Mouse (Mus musculus) megakaryocyte, embryonic 14.5 days (primary cell): ENCODE data around the gene Rasgrp4. TPM values are rescaled to one million over a fixed set of nuclear protein-coding genes. Genes with fewer than 3 reads are reported as not detected.
"Not testable (repeated sequence)": the region's sequence is repeated elsewhere in the genome, so short reads cannot be mapped to it uniquely, and the experiment has no call there.

Experiments used
- H3K27me3 ChIP-seq: replicated peaks from 2 replicates; pipeline ENCODE3; 2012; ENCODE audit warnings: inconsistent platforms
- H3K36me3 ChIP-seq: replicated peaks from 2 replicates; pipeline ENCODE3; 2012; ENCODE audit warnings: low read length, inconsistent platforms, mixed read lengths
- H3K4me1 ChIP-seq: 2 replicates; pipeline ENCODE4 v1.6.1; 2012; ENCODE audit warnings: inconsistent platforms
- H3K4me3 ChIP-seq: replicated peaks from 2 replicates; pipeline ENCODE3; 2012; ENCODE audit warnings: moderate library complexity, mild to moderate bottlenecking, inconsistent platforms
- H3K9me3 ChIP-seq: 2 replicates; pipeline ENCODE4 v1.6.1; 2012; ENCODE audit warnings: inconsistent platforms
- FLI1 ChIP-seq: IDR thresholded peaks from 2 replicates; pipeline ENCODE4 v1.6.1; 2012; ENCODE audit warnings: low read length, inconsistent platforms, mixed read lengths
- GATA1 ChIP-seq: IDR thresholded peaks from 3 replicates; pipeline ENCODE4 v1.6.1; 2012; ENCODE audit warnings: mixed read lengths, low read length, inconsistent platforms, borderline replicate concordance
- polyA plus RNA-seq: library from polyadenylated mRNA; stranded (reverse); fragments of >175 nt; gene quantifications from 2 replicates; pipeline ENCODE4 v1.2.3, GENCODE M21; 2012; ENCODE audit warnings: low replicate concordance; ENCODE audit not compliant: insufficient read depth

Gene Rasgrp4
- polyA plus RNA-seq, 1 experiment = 1.9 TPM

DNA sequence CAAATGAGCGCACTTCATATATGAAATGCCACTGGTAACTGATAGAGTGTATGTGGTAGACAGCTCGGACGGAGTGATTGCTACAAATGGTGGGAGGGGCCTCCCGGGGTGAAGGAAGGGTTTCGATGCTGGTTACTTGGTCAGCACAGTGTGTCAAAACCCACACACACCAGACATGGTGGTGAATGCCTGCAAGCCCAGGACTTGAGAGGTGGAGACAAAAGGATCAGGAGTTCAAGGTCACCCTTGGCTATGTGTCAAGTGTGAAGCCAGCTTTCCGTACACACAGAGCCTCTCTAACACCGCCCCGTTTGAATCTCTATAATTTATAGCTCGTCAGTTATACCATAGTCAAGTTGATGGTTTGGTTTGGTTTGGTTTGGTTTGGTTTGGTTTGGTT is 11.8 kb upstream of the Rasgrp4 start:
- TF ChIP-seq FLI1 = no peak
- TF ChIP-seq GATA1 = no peak
- Histone ChIP-seq H3K4me3 (no peak overlapping the region), H3K4me1 (peaks cover 42% of the 10 kb centered on the region), H3K9me3 (no peaks in the 10 kb centered on the region), H3K27me3 (peaks cover 43% of the 10 kb centered on the region), H3K36me3 (no peaks in the 10 kb centered on the region)

DNA sequence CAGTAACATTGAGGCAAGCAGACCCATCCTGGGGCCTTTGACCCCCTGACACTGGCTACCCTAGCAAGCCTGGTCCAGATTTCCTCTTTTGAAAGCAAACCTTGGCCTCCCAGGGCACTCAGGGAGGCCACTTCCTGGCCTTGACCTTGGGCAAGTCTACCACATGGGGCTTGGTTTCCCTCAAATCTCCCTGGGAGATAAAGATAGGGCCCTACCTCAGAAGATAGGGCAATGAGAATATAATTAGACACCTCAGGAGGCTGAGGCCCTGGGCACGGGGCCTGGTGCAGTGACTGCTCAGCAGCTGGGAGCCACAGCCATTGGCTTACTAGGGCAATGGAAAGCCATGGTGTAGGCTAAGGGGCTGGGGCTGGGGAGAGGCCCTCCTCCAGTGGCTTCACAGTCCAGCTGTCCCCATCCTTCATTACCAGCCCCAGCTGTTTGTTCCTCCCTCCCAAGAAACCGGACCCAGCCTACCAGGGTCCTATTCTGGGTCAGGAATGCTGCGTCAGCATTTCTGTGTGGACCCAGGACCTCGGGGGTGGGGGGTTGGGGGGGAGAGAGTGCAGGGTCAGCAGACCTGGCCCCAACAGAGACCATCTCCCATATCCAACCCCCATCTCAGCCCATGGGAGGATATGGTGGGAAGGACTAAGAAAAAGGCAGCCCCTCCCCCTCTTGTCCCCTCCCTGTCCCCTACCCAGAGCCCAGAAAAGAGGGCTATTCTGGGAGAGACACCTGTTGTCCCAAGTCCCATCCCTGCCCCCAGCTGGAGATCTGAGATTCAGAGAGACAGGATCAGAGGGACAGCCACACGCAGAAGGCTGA is 10.9 kb upstream of the Rasgrp4 start:
- TF ChIP-seq GATA1 = no peak
- no peak for TF ChIP-seq FLI1
- Histone ChIP-seq H3K9me3 (no peaks in the 10 kb centered on the region), H3K27me3 (peaks cover 37% of the 10 kb centered on the region), H3K36me3 (no peaks in the 10 kb centered on the region), H3K4me1 (peaks cover 44% of the 10 kb centered on the region), H3K4me3 (no peak overlapping the region)

DNA sequence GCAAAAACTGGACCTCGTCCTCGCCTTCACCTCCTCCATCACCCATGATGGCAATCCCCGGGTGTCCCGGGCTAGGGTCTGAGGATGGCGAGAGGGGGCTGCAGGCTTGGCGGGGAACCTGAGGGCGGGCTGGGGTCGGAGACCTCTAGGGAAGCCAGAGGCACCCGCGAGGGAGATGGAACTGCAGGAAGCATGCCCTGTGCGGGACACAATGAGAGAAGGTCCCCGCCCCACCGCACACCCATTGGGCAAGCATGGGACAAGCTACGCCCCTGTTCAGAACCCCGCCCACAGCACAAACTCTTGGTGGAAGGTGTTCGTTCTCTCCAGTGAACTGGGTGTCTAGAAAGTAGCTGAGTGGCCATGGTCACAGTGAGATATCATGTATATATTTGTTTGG is 9.7 kb upstream of the Rasgrp4 start, which contains the start of gene Ryr1:
Ryr1 (minus strand) TSS at position 210 of the 400 bp plus-strand sequence.
- peak within 1 kb of the TSS; percentile 81 for H3K4me3 ChIP-seq
- TF ChIP-seq GATA1 (no peak), FLI1 (no peak)

DNA sequence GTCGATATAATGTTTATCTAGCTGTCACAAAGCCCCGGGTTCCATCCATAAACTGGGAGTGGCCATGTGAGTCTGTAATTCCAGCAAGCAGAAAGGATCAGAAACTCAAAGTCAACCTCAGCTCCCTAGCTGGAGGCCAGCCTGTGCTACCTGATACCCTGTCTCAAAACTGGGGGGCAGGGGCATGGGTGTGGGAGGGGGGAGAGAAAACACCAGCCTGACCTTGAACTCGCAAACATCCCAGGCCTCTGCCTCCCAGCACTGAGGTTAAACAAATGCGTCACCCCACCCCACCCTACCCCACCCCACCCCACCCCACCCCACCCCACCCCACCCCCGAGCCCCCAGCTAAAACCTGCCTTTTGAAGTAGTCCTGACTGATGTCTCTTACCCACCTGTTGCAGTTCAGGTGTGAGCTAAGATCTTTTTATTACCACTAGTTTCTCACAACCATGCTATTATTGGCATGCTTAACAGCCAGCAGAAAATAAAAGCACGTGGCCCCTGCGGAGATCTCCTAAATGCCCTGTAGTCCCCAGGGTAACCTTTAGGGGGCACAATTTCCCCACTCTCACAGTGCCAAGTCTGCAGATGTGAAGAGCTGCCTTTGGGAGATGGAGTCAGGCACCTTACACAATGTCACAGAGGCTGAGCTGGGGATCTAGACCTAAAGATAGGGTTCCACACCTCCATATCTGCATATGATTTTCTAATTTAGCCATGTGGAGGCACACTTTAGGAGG is 8.3 kb upstream of the Rasgrp4 start:
- no peaks in the 10 kb centered on the region for H3K9me3 ChIP-seq
- peaks cover 61% of the 10 kb centered on the region for H3K4me1 ChIP-seq
- TF ChIP-seq FLI1 = no peak
- no peak for TF ChIP-seq GATA1
- peak overlapping the region; percentile 14 for H3K4me3 ChIP-seq
- H3K36me3 ChIP-seq = no peaks in the 10 kb centered on the region
- H3K27me3 ChIP-seq = peaks cover 28% of the 10 kb centered on the region

More for the DNA sequence above, 9.7 kb upstream of the Rasgrp4 start, which contains the start of gene Ryr1:
- no peaks in the 10 kb centered on the region for H3K9me3 ChIP-seq
- no peaks in the 10 kb centered on the region for H3K36me3 ChIP-seq
- peaks cover 32% of the 10 kb centered on the region for H3K27me3 ChIP-seq
- peaks cover 50% of the 10 kb centered on the region for H3K4me1 ChIP-seq

DNA sequence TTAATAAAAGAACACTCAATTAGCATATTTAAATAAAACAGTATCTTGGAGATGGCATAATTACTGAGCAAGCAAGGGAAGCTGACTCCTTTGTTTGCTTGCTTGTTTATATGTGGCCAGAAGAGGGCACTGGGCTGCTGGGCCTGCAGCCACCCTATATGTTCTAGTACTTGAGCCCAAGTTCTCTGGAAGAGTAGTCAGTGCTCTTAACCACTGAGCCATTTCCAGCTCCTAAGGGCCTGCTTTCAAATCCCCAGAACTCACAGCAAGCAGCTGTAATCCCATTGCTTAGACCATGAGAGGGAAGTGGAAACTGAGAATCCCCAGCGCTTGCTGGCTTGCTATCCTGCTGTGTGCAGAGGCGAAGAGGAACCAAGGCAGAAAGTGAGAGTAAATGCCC is 5.9 kb upstream of the Rasgrp4 start:
- no peaks in the 10 kb centered on the region for H3K36me3 ChIP-seq
- H3K4me1 ChIP-seq = peaks cover 61% of the 10 kb centered on the region
- peaks cover 17% of the 10 kb centered on the region for H3K27me3 ChIP-seq
- TF ChIP-seq FLI1 (no peak), GATA1 (no peak)
- H3K4me3 ChIP-seq = peak overlapping the region; percentile 10
- no peaks in the 10 kb centered on the region for H3K9me3 ChIP-seq

DNA sequence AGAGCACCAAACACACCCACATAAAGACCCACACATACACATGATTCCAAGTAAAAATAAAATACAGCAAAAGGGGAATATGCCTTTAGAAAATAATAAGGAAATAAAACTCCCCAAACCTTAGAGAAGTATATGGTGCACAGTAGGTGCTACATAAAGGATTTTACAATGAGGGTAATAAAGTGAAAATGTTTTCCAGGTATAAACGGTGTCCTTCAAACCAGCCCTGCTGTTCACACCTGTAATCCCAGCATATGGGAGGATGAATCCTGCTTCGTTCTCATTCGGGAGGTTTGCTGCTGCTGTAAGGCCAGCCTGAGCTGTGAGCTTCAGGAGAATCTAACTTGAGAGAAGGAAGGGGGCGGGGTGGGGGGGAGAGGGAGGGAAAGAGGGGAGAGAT is 421 bp upstream of the Rasgrp4 start:
- peaks cover 8% of the 10 kb centered on the region for H3K27me3 ChIP-seq
- H3K9me3 ChIP-seq = no peaks in the 10 kb centered on the region
- H3K4me3 ChIP-seq = peak overlapping the region; percentile 90
- TF ChIP-seq GATA1 = no peak
- H3K4me1 ChIP-seq = peaks cover 56% of the 10 kb centered on the region
- no peaks in the 10 kb centered on the region for H3K36me3 ChIP-seq

DNA sequence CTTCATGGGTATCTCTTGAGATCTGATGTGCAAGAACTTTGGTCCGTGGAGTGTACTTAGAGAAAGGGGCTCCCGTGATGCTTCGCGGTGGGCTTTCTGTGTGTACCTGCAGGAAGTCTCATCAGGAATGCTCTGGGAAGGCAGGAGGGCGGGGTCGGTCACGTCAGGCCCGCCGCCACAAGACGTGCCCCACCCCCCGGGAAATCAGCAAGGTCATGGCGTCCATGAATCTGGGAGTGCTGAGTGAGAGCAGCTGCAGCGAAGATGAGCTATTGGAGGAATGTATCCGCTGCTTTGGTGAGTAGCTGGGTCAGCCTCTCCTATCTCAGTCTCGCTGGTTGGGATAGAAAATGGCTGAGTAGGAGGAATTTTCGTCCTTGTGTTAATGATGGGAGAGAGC is 2.8 kb downstream of the Rasgrp4 start:
- TF ChIP-seq GATA1 (no peak), FLI1 (no peak)

DNA sequence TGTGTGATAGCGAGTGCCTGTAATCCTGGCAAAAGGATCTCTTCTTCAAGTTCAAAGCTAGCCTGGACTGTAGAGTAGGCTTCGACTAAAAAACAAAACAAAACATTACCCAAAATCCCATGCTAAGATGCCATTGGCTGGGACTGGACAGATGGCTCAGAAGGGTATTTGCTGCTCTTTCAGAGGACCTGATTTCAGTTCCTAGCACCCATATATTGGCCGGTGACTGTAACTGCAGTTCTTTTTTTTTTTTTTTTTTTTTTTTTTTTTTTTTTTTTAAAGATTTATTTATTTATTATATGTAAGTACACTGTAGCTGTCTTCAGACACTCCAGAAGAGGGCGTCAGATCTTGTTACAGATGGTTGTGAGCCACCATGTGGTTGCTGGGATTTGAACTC is 4.6 kb downstream of the Rasgrp4 start:
- not testable (repeated sequence) for H3K36me3 ChIP-seq, H3K9me3 ChIP-seq, H3K27me3 ChIP-seq, H3K4me3 ChIP-seq
- H3K4me1 ChIP-seq = peaks cover 69% of the 10 kb centered on the region

More for the DNA sequence above, 2.8 kb downstream of the Rasgrp4 start:
- no peaks in the 10 kb centered on the region for H3K36me3 ChIP-seq
- H3K9me3 ChIP-seq = no peaks in the 10 kb centered on the region
- H3K4me1 ChIP-seq = peaks cover 60% of the 10 kb centered on the region
- peaks cover 8% of the 10 kb centered on the region for H3K27me3 ChIP-seq
- H3K4me3 ChIP-seq = no peak overlapping the region

DNA sequence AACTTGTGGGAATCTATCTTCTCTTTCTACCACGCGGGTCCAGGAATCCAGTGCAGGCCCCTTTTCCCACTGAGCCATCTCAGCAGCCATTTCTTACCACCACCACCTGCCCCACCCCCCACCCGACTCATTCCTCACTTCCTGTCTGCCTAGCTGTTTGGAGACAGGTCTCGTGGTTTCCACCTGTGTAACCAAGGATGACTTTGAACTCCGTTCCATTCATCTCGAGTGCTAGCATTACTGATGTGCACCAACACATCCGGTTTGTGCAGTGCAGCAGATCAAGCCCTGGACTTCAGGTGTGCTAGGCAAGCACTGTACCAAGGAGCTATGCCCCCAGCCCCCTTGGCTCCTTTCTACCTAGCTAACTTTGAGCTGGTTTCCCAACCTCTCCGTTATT is 6.8 kb downstream of the Rasgrp4 start:
- H3K4me3 ChIP-seq = no peak overlapping the region
- TF ChIP-seq GATA1 = no peak
- no peak for TF ChIP-seq FLI1
- H3K36me3 ChIP-seq = no peaks in the 10 kb centered on the region
- H3K4me1 ChIP-seq = peaks cover 67% of the 10 kb centered on the region
- H3K27me3 ChIP-seq = peaks cover 6% of the 10 kb centered on the region
- H3K9me3 ChIP-seq = no peaks in the 10 kb centered on the region

DNA sequence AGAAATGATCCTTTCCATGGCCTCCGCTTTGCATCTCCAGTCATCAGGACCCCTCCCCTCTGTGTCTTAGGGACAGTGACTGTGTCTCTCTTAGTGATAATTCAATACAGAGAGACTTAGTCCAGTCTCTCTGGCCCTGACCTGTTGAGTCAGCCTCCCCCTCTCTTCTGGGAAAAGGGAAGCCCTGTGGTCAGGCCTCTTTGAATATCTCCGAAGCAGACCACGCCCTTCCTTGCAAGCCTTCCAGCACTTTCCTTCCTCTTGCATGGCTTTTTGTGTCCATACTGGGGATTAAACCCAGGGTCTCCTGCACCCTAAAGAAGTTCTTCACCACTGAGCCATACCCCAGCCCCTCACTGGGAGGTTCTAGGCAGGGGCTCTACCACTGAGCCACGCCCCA is 9.4 kb downstream of the Rasgrp4 start:
- Histone ChIP-seq H3K36me3 (no peaks in the 10 kb centered on the region), H3K4me1 (peaks cover 63% of the 10 kb centered on the region), H3K9me3 (no peaks in the 10 kb centered on the region), H3K4me3 (peak overlapping the region; percentile 73), H3K27me3 (peaks cover 4% of the 10 kb centered on the region)
- no peak for TF ChIP-seq GATA1
- no peak for TF ChIP-seq FLI1
